Mouse (Mus musculus): ENCODE measurements around the gene Nrap.

Gene Nrap

DNA sequence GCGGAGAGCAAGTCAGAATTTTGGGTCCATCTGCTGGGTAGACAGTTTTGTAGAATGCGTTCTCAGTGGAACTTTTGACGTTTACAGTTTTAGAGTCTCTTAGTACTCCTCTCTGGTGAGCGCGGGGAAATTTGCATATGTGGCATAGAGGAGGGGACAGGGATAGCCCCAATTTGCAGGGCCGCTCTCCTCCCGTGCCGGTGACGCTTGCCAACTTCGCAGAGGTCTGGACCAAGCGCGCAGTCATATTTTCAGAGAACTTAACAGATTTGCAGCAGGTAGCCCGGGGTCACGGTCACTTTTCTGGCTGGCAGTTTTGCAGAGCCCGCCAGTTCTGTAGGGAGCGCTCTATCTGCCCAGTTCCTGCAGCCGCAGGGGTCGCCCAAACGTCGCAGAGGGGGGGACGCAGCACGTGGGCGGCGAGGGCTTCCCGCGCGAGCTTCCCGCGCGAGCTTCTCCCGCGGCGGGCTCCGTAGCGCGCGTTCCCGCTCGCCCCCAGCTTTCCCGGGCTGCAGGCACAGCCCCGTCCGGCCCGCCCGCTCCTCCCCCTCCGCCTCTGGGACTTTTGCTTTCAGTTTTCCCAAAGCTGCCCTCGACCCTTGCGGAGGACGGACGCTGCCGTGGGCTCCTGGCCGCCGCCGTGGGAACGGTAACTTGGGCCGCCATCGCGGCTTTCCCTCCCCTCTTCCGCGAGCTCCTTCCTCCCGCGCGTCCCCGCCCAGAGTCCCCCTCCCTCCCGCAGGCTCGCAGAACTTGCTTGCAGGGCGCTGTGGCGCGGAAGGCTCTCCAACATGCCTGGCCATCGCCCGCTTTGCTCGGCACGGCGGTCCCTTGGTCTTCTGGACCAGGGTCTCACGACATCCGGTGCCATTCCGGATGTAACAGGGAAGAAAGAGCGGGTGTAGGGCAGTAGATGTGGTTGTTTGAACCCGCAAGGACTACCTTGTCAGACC, 7.1 kb upstream of the Nrap start, which contains the start of gene Casp7:
Gene Casp7, plus strand, starts transcription at position 461 of the 953 bp plus-strand sequence.
- peak; percentile 74 for DNase-seq (ENCODE audit: low spot score)

DNA sequence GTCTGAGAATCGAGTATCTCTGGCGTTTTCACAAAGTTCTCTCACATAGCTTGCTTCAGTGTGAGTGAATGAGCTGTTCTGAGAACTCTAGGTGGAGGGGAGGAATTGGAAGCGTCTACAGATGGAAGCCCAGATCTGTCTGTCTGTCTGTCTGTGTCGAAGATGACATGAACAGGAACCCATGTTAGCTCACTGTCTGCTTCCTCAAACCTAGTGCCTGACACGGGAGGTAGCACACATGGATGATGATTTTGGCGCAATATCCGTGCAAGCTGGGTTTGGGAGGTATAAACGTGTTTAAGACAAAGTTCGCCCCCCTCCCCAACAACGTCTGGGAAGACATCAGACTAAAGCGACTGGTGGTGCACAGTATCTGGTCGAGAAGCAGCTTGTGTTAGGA, 6.4 kb upstream of the Nrap start:
- DNase-seq (ENCODE audit: low spot score), result no peak

DNA sequence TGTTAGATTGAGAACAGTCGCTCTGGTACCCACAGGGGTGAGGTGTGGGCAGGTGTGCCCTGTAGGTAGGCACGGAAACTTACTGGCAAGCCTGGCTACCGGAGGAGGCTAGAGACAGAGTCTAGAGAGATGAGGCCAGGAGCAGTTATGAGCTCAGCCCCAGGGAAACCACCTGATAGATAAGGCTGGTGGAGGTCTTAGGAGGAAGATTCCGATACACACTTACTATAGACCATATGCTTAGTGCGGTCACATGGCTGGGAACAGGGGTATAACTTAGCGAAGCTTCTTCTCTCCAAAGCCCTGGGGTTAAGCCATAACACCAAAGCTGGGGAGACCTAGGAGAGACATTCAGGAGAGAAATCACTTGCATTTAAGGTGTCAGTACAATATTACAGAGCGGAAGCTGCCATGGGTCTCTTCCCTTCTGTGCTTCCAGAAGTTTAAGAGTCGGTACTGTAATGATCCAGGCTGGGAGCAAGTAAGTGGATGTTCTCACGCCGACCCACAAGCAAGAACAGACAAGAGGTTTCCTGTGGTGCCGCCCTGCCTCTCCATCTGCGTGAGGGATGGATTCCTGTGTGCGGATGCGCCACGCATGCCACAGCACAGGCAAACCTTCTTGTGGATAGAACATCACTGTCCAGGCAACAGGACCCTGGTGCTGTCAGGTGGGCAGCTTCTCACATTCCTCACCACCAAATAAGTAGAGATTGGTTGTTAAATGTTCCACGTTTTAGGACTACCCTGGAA, 5.5 kb upstream of the Nrap start:
- DNase-seq (ENCODE audit: low spot score), result no peak

DNA sequence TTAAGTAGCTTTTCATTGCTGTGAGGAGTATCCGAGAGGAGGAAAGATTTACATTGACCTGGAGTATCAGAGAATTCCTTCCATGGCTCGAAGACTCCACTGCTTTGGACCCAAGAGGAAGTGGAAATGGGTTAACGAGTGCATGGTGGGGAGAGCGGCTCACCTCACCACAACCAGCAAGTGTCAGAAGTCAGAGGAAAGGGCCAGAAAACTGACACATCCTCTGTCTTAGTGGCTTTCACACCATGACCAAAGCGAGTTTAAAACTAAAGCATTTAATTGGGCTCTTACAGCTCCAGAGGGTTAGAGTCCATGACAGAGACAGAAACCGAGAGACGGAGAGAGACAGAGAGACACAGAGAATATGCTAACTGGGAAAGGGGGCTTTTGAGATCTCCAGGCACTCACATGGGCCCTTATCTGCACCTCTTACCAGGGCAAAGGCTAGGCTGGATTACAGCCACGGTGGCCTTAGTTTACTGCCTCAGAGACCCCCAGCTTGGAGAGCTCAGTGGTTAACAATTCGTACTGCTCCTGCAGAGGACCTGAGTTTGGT, 3.6 kb upstream of the Nrap start:
- no peak for DNase-seq (ENCODE audit: low spot score)

DNA sequence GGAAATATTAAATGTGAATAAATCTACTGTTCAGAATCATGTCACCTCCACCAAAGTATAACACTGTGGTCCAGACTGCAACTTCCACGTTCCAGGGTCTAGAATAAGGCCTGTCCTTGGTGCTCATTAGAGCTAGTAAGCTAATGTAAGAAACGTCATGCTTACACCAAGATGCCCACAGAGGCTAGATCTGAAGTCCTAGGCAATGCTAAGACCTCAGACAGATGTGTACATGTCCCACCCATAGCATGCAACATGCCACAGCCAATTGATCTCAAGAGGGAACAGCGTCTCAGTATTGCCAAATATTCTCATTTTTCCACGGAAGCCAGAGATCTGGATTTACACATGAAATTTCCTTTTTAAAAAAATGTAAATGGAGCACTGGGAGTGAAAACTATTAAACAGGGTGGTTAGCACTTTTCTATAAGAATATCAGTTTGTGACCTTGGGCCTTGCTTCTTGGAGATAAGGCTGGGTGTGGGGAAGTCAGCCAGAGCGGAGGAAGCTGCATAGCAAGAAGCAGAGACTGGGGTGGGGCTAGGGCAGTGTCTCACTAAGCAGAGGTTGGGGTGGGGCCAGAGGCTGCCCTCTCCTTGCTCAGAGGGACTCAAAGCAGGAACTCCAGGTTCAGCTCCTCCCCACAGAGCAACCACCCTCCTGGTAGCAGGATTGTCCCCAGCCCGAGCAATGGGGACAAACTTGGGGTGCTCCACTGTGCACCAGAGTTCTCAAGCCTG, 1.6 kb upstream of the Nrap start:
- peak; percentile 57 for DNase-seq (ENCODE audit: low spot score)

DNA sequence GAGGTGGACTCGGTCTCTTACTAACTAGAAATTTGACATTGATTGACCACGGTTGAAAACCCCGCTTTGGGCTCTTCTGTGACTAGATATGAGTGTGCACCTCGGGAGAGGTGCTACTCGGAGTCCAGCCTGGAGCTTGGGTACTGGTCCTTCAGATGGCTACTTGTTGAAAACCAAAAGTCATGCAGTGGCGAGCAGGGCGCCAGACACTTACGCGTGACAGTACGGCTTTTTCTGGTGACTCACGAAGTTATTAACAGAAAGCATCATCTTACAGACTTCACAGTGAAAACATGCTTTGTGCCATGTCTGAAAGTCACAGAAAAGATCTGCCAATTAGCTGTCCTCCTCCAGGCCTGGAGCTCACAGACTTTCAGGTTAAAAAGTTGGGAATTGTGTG, 661 bp downstream of the Nrap start:
- no peak for DNase-seq (ENCODE audit: low spot score)

DNA sequence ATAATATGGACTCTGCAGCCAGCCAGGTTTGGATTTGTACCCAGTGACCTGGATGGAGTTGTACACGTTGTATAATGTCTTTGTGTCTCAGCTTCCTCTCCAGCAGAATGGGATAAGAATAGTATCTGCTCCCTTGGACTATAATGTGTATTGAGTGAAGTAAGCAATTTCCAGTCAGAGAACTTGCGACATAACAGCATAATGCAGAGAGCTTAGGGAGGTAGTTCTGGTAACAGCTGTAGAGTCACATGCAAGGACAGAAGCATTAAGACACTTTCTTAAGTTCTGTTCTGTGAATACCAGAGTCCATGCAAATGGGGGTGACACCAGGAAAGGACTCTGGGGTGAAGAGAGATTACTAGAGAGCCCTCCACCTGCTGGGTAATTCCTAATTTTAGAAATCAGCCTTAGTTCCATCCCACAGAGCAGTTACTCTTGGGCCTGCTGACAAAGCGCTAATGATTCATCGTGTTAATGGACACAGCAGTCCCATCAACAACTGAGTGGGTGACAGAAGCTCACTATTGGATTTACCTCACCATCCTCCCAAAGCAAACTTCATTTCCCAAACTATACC, 2.0 kb downstream of the Nrap start:
- DNase-seq (ENCODE audit: low spot score), result no peak

DNA sequence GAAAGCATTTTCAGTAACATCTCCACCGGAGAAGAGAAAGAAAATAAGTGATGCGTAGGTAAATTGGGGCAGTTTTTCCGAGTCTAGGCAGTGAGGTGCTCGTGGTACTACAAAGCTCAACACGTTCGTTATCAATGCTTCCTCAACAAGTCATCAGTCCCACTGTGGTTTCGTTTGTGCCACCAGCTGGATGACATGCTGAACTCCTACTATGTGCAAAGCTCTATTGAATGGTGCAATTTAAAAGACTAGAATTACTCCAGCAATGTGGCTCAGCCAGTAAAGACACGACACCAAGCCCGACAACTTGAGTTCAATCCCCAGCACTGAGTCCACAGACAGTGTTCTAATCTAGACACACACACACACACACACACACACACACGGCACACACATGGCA, 3.7 kb downstream of the Nrap start:
- no peak for DNase-seq (ENCODE audit: low spot score)

DNA sequence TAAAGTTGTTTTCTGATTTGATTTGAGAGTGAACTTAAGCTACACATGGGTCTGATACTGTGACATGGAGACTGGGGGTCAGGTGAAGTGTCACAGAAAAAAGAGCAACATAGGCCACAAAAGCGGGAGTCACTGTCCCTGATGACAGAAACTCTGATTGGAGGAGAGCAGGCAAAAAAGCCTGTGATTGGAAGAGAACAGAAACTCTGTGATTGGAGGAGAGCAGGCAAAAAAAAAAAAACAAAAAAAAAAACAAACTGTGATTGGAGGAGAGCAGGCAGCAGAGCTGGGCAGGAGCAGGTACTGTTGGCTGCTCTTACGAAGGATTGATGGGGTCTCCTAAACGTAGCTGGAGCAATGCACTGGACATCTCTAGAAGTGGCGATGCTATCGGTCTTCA, 4.3 kb downstream of the Nrap start:
- no peak for DNase-seq (ENCODE audit: low spot score)

DNA sequence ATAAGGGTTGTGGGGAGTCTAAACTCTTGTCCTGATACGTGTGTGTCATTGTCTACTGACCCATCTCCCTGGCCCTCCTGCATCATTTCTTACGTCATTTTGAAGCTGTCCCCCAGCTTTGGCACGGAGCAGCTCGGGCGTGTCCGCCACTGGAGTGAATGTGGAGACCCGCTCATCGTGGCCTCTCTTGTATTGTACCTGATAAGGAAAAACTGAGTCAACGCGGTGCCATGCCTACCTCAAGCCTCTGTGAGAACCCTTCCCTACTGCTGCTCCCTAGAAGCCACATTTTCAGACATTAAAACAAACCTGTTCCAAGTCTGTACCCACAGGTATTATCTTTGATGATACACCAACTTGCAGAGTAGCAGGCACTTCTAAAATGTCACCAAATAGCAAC, 8.4 kb downstream of the Nrap start:
- no peak for DNase-seq (ENCODE audit: low spot score)

DNA sequence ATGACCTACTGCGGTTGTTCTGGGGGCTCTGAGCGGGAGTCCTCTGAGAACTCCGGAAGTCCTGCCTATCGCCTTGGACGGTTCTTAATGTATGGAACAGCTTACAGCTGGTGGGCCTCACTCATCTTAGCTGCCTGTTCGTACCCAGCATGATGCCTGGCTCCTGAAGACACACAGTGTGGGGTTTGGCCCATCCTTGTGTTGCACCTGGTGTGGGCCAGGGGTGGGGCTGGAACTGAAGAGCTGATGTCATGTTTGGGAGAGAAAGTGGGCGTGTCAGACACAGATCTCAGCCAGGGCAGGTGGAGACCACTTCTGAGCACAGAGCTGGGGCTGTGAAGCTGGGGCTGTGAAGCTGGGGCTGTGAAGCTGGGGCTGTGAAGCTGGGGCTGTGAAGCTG, 9.5 kb downstream of the Nrap start:
- no peak for DNase-seq (ENCODE audit: low spot score)

DNA sequence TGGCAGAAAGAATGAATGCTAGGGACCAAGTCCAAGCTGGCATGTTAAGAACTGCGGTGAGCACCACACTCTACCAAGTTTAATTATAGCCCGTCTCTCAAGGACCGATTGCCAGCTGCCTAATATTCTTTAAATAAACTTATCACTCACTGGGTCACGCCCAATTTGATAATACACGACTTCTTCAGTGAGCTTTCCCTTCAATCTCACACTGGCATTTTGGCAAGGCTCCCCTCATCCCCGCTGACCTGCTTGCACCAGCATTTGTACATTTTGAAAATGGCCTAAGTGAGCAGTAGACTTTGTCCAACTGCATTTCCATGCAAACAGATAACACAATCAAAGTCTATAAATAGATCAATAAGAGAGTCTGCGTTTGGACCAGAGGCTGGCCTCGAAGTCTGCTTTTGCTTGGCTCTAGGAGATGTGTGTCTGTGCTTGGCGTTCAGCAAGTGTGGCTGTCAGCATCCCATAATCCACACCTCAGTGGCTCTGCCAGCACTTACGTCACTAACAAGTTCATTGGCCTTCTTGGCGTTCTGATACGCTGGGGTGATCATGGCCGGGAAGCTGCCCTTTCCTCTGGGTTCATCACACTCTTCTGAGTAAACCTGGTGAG, 11.2 kb downstream of the Nrap start:
- DNase-seq (ENCODE audit: low spot score), result no peak

DNA sequence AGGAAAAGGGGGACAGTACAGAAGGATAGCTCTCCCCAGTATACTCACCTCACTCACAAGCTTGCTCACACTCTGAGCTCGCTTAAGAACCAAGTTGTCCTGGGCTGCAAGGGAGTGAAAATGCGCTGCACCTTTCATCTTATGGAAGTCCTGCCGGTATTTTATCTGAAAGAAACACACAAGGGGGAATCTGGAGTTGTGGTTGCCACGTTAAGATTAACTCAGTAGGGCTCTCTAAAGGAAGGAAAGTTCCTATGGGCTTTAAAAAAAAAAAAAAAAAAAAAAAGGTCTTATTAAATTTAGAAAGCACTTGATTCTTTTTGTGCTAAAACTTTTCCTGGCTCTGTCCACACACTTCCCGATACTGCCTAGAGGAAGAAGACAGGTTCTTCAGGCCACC, 11.8 kb downstream of the Nrap start:
- no peak for DNase-seq (ENCODE audit: low spot score)

DNA sequence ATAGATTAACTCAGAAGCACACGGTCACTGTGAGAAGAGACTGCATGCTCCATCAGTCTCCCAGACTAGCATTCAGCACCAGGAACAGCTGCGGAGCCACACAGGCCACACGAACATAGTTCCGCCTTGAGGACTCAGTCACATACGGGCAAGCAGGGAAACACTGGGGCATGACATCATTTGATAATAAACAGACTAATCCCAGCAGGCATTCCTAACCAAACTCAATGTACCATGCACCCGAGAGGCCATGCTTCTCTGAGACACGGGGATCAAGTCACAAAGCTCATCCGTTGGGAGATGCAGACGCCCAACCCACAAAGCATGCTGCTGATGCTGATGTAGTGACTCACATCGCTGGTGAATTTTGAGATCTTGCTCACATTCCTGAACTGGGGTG, 15.8 kb downstream of the Nrap start:
- no peak for DNase-seq (ENCODE audit: low spot score)

DNA sequence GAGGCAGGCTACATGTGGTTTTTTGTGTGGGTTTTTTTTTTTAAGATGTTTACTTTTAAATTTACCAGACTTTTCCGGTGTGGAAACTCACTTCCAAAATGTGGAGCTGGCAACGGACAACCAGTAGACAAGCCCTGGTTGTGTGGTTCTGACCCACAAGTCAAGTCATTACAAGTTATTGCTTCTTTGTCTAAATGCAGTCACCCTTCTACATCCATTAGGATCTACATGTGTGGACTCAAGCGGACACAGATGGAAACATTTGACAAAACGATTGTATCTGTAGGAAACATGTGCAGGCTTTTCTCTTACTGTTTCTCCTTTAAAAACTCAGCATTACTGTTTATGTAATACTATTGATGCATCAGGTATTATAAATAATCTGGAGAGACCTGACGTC, 16.6 kb downstream of the Nrap start:
- DNase-seq (ENCODE audit: low spot score), result no peak

DNA sequence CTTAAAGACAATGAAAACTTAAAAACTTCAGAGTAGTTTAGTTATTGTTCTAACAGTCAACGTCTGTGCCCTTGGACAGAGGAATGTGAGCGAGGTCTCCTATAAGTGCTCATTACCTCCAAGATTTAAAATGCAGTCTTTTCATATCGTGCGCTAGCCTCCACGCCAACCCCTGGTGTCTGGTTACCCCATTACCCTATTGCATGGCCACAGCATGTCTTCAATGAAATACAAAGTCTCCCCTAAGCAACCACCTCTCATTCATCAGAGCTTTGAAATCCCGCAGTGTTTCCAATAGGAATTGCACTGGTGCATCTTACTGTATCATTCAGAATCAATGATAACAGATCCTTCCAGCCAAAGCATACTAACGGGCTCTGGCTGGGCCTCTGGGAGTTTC, 17.6 kb downstream of the Nrap start:
- no peak for DNase-seq (ENCODE audit: low spot score)

DNA sequence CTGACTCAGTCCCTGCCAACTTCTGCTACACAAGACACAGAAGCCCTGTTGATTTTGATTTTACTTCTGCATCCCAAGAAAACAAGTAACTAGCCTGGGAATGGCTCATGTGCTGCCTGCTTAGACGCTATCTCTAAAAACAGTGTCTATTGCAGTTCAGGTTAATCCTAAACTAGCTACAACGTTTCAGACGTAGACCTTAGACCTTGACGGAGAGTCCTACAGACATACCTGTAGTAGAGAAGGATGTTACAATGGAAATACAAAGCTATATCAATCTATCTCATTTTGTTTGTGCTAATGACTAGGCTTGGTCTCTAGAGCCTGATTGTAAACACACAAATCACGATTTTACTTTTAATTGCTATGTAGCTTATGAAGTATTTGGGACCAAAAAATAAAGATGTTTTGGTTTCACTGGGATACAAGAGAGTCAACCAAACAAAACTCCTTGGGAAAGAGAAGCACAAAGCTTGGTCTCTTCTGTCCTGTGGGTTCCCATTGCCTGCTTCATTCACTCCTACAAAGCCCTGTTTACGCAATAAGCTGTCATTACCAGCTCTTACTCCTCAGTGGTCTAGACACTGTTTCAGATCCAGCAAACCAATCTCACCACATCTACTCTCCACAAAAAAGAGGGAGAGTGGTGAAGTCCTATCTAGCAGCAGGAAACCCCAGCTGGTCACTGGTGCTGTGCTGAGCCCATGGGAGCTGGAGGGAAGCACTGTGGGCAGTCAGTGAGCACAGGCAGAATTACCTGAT, 19.3 kb downstream of the Nrap start:
- DNase-seq (ENCODE audit: low spot score), result no peak

DNA sequence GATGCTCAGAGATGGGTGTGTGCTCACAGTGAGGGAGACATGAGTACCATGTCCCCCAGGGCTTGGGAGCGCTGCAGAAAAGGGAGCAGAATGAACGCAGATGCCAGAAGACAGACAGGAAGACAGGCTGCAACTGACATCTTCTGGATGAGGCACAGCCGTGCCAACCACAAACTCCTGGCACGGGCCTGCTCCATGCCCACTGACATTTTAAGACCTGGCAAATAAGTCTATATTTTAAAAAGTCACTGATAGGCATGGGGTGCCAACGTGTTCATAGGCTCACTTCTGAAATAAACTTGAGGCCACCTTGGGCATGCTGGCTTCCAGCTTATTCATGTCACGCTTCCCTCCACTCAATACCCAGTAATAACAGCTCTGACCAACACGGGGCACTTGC, 20.9 kb downstream of the Nrap start:
- no peak for DNase-seq (ENCODE audit: low spot score)

DNA sequence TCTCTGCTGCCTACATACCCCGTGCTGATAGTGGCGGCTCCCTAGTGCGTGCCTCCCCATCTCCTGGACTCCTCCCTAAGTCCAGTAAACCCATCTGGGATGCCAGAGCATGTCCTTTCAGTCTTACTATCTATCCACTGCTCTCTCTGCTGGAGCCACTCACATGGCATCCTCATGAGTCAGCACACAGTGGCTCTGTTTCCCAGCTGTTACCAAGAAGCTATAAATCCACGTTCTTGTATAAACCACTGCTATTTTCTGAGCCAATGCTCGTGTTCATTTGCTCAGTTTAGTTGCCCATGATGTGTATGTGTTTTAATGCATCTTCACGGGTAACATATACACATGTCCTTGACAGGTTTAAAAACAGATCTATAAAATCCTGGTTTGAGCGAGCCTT, 22.1 kb downstream of the Nrap start:
- no peak for DNase-seq (ENCODE audit: low spot score)

DNA sequence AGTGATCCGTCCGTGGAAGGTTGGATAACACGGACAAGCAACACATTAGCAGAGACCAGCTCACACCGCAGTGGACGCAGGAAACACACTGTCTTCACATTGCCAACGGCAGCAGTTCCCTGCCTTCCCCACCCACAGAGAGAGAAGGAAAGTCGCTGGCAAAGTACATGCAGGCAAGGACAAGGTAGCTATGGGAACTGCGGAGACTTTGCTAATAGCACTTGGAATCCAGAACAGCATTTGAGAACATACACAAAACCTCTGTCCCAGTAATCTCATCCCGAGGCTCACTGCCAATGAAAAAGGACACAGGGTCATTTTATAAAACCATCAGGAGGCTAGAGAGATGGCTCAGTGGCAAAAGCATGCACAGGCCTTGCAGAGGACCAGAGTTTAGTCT, 23.2 kb downstream of the Nrap start:
- no peak for DNase-seq (ENCODE audit: low spot score)

DNA sequence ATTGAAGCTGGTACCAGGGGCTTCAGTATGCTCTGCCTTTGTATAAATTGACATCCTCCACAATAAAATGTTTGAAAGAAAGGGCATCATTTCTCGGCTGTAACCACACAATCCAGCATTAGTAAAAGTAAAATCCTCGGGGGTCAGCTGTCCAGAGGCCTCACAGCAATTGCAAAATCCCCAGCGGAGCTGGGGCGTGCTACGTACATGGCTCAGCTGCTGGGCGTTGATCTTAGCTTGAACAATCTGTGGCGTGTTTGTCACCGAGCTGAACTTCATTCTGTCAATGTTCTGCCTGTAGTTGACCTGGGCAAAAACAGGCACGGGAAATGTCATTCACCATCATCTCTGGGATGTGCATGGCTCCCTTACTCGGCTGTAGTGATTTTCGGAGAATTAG, 23.7 kb downstream of the Nrap start:
- no peak for DNase-seq (ENCODE audit: low spot score)

Measured in urinary bladder, postnatal 14 days (tissue).